Mouse (Mus musculus): Measurements from ENCODE around the gene Osbpl10. TPM values are rescaled to one million over a fixed set of nuclear protein-coding genes. Genes with fewer than 3 reads are reported as not detected.

Osbpl10 gene
- total and polyA plus RNA-seq, 3 experiments, result 0.19 TPM; not detected in 2

- Histone ChIP-seq H3K36me3 (replicated peaks in 1 of 2; ENCODE audit: control insufficient read depth in 1 of 2, insufficient read depth in 1 of 2, low read length in 1 of 2) (no peaks in the 10 kb centered on the region), H3K79me2 (replicated peaks; ENCODE audit: control insufficient read depth, extremely low read depth, insufficient read depth, poor library complexity, severe bottlenecking) (no peaks in the 10 kb centered on the region), H3K4me1 (ENCODE audit: control insufficient read depth in 1 of 2, insufficient read depth in 2 of 2) (no peaks in the 10 kb centered on the region), H3K4me2 (ENCODE audit: insufficient read depth, low read depth, poor library complexity, severe bottlenecking) (no peak overlapping the region; the same call in 1 of the 2 replicates), H3K9ac (ENCODE audit: insufficient read depth, low read depth) (no peak overlapping the region), H3K27ac (ENCODE audit: insufficient read depth, low read depth) (no peak overlapping the region), H3K4me3 (replicated peaks in 1 of 3; ENCODE audit: low read depth in 2 of 3, low read length in 2 of 3, poor library complexity in 1 of 3) (no peak overlapping the region), H3K9me3 (replicated peaks; ENCODE audit: low read length) (no peaks in the 10 kb centered on the region), H3K27me3 (replicated peaks) (no peaks in the 10 kb centered on the region)
- dilution Hi-C loops (cut with MboI; ENCODE audit: extremely low pct_ligation_motif_present, extremely low pct_unique_long_range_greater_than_20kb, low sequenced_read_pairs) (no loop called here), in situ Hi-C loops (cut with MboI; ENCODE audit: low pct_ligation_motif_present, low pct_unique_long_range_greater_than_20kb, low sequenced_read_pairs) (no loop called here)
- TF ChIP-seq ZMIZ1 (IDR thresholded peaks at IDR 0.05; ENCODE audit: low read depth, low read length) (no peak), CTCF (conservative IDR thresholded peaks at IDR 0.05 in 1 of 2, IDR thresholded peaks at IDR 0.05 in 1 of 2; ENCODE audit: low read depth in 2 of 2, low read length in 2 of 2) (no peak), E2F4 (IDR thresholded peaks at IDR 0.05; ENCODE audit: insufficient replicate concordance, low read depth, low read length) (no peak), ZKSCAN1 (IDR thresholded peaks at IDR 0.05; ENCODE audit: borderline replicate concordance, low read depth, low read length) (no peak), MAZ (IDR thresholded peaks at IDR 0.05; ENCODE audit: low read depth, low read length) (no peak), RCOR1 (conservative IDR thresholded peaks at IDR 0.05; ENCODE audit: low read depth, low read length) (no peak)
- no peak for DNase-seq (ENCODE audit: extremely low read depth)
Measured at GRCm38 (mm10) chr9:115190376-115190942, 212.1 kb downstream of the Osbpl10 start.

GRCm38 (mm10) chr9:115192890-115193289 lies 214.5 kb downstream of the Osbpl10 start:
- TF ChIP-seq CTCF (conservative IDR thresholded peaks at IDR 0.05 in 1 of 2, IDR thresholded peaks at IDR 0.05 in 1 of 2; ENCODE audit: low read depth in 2 of 2, low read length in 2 of 2) (peak in 1 of 2 experiments; percentile 14; a peak in 1 of 4 replicates), MAFK (IDR thresholded peaks at IDR 0.05; ENCODE audit: insufficient replicate concordance, low read length) (no peak)
- in situ Hi-C loops (cut with MboI; ENCODE audit: low pct_ligation_motif_present, low pct_unique_long_range_greater_than_20kb, low sequenced_read_pairs), result no loop called here
- H3K27me3 ChIP-seq (replicated peaks), result no peaks in the 10 kb centered on the region
- no peak for DNase-seq (ENCODE audit: extremely low read depth)
- H3K27ac ChIP-seq (ENCODE audit: insufficient read depth, low read depth), result no peak overlapping the region
- H3K4me1 ChIP-seq (ENCODE audit: control insufficient read depth in 1 of 2, insufficient read depth in 2 of 2), result no peaks in the 10 kb centered on the region
- H3K9ac ChIP-seq (ENCODE audit: insufficient read depth, low read depth), result no peak overlapping the region
- no peaks in the 10 kb centered on the region for H3K9me3 ChIP-seq (replicated peaks; ENCODE audit: low read length)
- H3K4me2 ChIP-seq (ENCODE audit: insufficient read depth, low read depth, poor library complexity, severe bottlenecking), result no peak overlapping the region
- dilution Hi-C loops (cut with MboI; ENCODE audit: extremely low pct_ligation_motif_present, extremely low pct_unique_long_range_greater_than_20kb, low sequenced_read_pairs), result no loop called here
- H3K79me2 ChIP-seq (replicated peaks; ENCODE audit: control insufficient read depth, extremely low read depth, insufficient read depth, poor library complexity, severe bottlenecking), result no peaks in the 10 kb centered on the region
- no peaks in the 10 kb centered on the region for H3K36me3 ChIP-seq (replicated peaks in 1 of 2; ENCODE audit: control insufficient read depth in 1 of 2, insufficient read depth in 1 of 2, low read length in 1 of 2)
- no peak overlapping the region for H3K4me3 ChIP-seq (replicated peaks in 1 of 3; ENCODE audit: low read depth in 2 of 3, low read length in 2 of 3, poor library complexity in 1 of 3)

- Histone ChIP-seq H3K4me2 (ENCODE audit: insufficient read depth, low read depth, poor library complexity, severe bottlenecking) (no peak overlapping the region), H3K9me3 (replicated peaks; ENCODE audit: low read length) (no peaks in the 10 kb centered on the region), H3K4me1 (ENCODE audit: control insufficient read depth in 1 of 2, insufficient read depth in 2 of 2) (no peaks in the 10 kb centered on the region), H3K27ac (ENCODE audit: insufficient read depth, low read depth) (no peak overlapping the region), H3K36me3 (replicated peaks in 1 of 2; ENCODE audit: control insufficient read depth in 1 of 2, insufficient read depth in 1 of 2, low read length in 1 of 2) (no peaks in the 10 kb centered on the region), H3K4me3 (replicated peaks in 1 of 3; ENCODE audit: low read depth in 2 of 3, low read length in 2 of 3, poor library complexity in 1 of 3) (no peak overlapping the region), H3K79me2 (replicated peaks; ENCODE audit: control insufficient read depth, extremely low read depth, insufficient read depth, poor library complexity, severe bottlenecking) (no peaks in the 10 kb centered on the region), H3K9ac (ENCODE audit: insufficient read depth, low read depth) (no peak overlapping the region), H3K27me3 (replicated peaks) (no peaks in the 10 kb centered on the region)
- dilution Hi-C loops (cut with MboI; ENCODE audit: extremely low pct_ligation_motif_present, extremely low pct_unique_long_range_greater_than_20kb, low sequenced_read_pairs) (no loop called here), in situ Hi-C loops (cut with MboI; ENCODE audit: low pct_ligation_motif_present, low pct_unique_long_range_greater_than_20kb, low sequenced_read_pairs) (no loop called here)
- DNase-seq (ENCODE audit: extremely low read depth), result no peak
- TF ChIP-seq NELFE (IDR thresholded peaks at IDR 0.05; ENCODE audit: low read depth, low read length) (no peak), POLR2A (IDR thresholded peaks at IDR 0.05; ENCODE audit: low read depth, low read length) (no peak), E2F4 (IDR thresholded peaks at IDR 0.05; ENCODE audit: insufficient replicate concordance, low read depth, low read length) (no peak), GABPA (IDR thresholded peaks at IDR 0.05; ENCODE audit: insufficient replicate concordance, low read depth, low read length) (no peak), KAT2A (IDR thresholded peaks at IDR 0.05; ENCODE audit: insufficient replicate concordance, low read length) (no peak), TCF12 (IDR thresholded peaks at IDR 0.05; ENCODE audit: low read depth, low read length) (no peak), CTCF (conservative IDR thresholded peaks at IDR 0.05 in 1 of 2, IDR thresholded peaks at IDR 0.05 in 1 of 2; ENCODE audit: low read depth in 2 of 2, low read length in 2 of 2) (no peak), MAX (IDR thresholded peaks at IDR 0.05; ENCODE audit: low read length) (no peak), USF2 (conservative IDR thresholded peaks at IDR 0.05; ENCODE audit: low read depth, low read length) (no peak)
Measured at GRCm38 (mm10) chr9:115197082-115197481, 218.7 kb downstream of the Osbpl10 start.

Measured in CH12.LX (cell line).